Mouse (Mus musculus) stomach, postnatal 0 days (tissue): Measurements from ENCODE around the gene Bcat2. TPM values are rescaled to one million over a fixed set of nuclear protein-coding genes. Genes with fewer than 3 reads are reported as not detected.
A peak's percentile ranks its signal among the peaks of the same experiment; 100 is the strongest.

Experiments used
- ATAC-seq: fragments of 200-750 bp; cut with Nextera tagmentation; 2 replicates; pipeline ENCODE4 v1.8.0; 2017; ENCODE audit not compliant: low FRiP score, low TSS enrichment
- DNase-seq: peaks from one replicate; pipeline ENCODE4 v3.0.0-alpha.2; 2016; ENCODE audit warnings: low spot score
- H3K27ac ChIP-seq: fragments of 300-500 bp; sonication (generic); replicated peaks from 2 replicates; pipeline ENCODE4 v1.5.1; 2014; ENCODE audit warnings: mild to moderate bottlenecking, control low read depth
- H3K27me3 ChIP-seq: fragments of 300-500 bp; sonication (generic); 2 replicates; pipeline ENCODE4 v1.6.1; 2014; ENCODE audit warnings: low read length; ENCODE audit not compliant: control insufficient read depth, insufficient read depth
- H3K36me3 ChIP-seq: fragments of 300-500 bp; sonication (generic); 2 replicates; pipeline ENCODE4 v1.6.1; 2014; ENCODE audit warnings: low read length, mixed read lengths; ENCODE audit not compliant: control insufficient read depth, insufficient read depth
- H3K4me1 ChIP-seq: fragments of 300-500 bp; sonication (generic); replicated peaks from 2 replicates; pipeline ENCODE4 v1.6.1; 2014; ENCODE audit warnings: antibody characterized with exemption; ENCODE audit not compliant: control insufficient read depth, insufficient read depth
- H3K4me2 ChIP-seq: fragments of 300-500 bp; sonication (generic); replicated peaks from 2 replicates; pipeline ENCODE4 v1.6.1; 2014; ENCODE audit warnings: low read depth, mild to moderate bottlenecking, control low read depth, moderate library complexity
- H3K4me3 ChIP-seq: fragments of 300-500 bp; sonication (generic); 2 replicates; pipeline ENCODE4 v1.5.1; 2014; ENCODE audit warnings: low read depth, low read length, control low read depth
- H3K9ac ChIP-seq: fragments of 300-500 bp; sonication (generic); 2 replicates; pipeline ENCODE4 v1.6.1; 2014; ENCODE audit warnings: mild to moderate bottlenecking, low read length, control low read depth, mixed read lengths
- H3K9me3 ChIP-seq: fragments of 300-500 bp; sonication (generic); 2 replicates; pipeline ENCODE4 v1.6.1; 2016; ENCODE audit warnings: low read length; ENCODE audit not compliant: control insufficient read depth
- CTCF ChIP-seq: IDR thresholded peaks from 2 replicates; pipeline ENCODE4 v1.5.1; 2016; ENCODE audit warnings: antibody characterized with exemption, low read depth, mild to moderate bottlenecking, moderate library complexity
- EP300 ChIP-seq: optimal IDR thresholded peaks from 2 replicates; pipeline ENCODE3; 2016; ENCODE audit warnings: antibody characterized with exemption
- WGBS: fragments of 180-500 bp; shearing (Covaris S2); extraction: QIAGEN DNeasy Blood & Tissue Kit; methylation state at CpG from one replicate; pipeline ENCODE4 v1.1.7; 2014; 5-methylcytosine and 5-hydroxymethylcytosine counted together
- polyA plus RNA-seq: library from polyadenylated mRNA; unstranded; fragments of >200 nt; fragmentation: Nextera tagmentation; extraction: Ambion mirVana; gene quantifications from 2 replicates; pipeline ENCODE4 v1.2.1, GENCODE M21; 2015

Gene Bcat2
- polyA plus RNA-seq, 1 experiment from 2014 or later: 101 TPM

DNA sequence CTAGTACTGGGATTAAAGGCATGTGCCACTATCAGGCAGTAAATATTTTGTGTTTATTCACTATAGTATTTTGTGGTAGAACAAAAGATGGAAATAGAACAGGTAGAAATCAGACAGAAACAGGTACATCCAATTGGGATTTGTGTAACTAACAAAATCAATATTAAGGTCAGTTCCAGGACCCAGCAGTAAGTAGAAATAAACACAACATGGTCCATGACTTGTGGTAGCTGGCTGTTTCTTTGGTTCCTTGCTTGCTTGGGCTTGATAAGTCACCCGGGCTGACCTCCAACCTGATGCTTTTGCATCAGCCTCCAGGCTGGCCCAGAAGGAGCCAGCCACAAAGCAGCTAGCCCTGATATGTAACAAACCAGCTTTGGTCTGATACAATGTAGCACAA is 39.6 kb downstream of the Bcat2 start:
- TF ChIP-seq CTCF (no peak), EP300 (no peak)
- no peak overlapping the region for H3K9ac ChIP-seq
- no peak for DNase-seq
- H3K4me3 ChIP-seq: no peak overlapping the region
- H3K27ac ChIP-seq: no peak overlapping the region
- no peaks in the 10 kb centered on the region for H3K4me1 ChIP-seq
- 48% methylated on average over 1 of the region's 1 CpGs for WGBS
- no peak for ATAC-seq
- no peak overlapping the region for H3K4me2 ChIP-seq
- no peaks in the 10 kb centered on the region for H3K9me3 ChIP-seq
- H3K27me3 ChIP-seq: no peaks in the 10 kb centered on the region
- H3K36me3 ChIP-seq: no peaks in the 10 kb centered on the region

DNA sequence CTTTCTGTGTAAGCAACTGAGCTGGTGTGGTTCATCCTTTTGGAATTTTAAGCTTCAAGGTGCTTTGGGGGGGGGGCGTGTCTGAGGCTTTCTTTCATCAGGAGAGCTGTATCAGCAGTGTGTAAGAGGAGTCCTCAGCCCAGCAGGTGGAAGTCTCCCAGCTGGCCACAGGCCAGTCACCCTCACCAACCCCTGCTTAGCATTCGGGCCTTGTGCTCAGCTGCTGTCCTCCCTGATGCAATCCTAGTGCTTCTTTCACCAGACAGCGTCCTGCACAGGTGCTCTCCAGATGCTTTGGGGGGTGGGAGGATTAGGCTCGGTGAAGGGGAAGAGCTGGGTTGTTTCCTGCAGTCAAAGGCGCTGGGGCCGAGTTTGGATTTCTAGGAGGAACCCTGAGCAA is 46.3 kb downstream of the Bcat2 start:
- no peak for TF ChIP-seq CTCF
- WGBS: 44% methylated on average over 6 of the region's 6 CpGs
- DNase-seq: no peak
- no peak overlapping the region for H3K4me2 ChIP-seq
- 0 out of 2 replicates have a peak overlapping the region, but pooled peaks have one; percentile 58 for H3K27ac ChIP-seq
- no peaks in the 10 kb centered on the region for H3K9me3 ChIP-seq
- H3K27me3 ChIP-seq: no peaks in the 10 kb centered on the region
- H3K4me3 ChIP-seq: no peak overlapping the region
- no peaks in the 10 kb centered on the region for H3K4me1 ChIP-seq
- H3K9ac ChIP-seq: no peak overlapping the region
- no peaks in the 10 kb centered on the region for H3K36me3 ChIP-seq
- peak; percentile 35; the same call in 1 of the 2 replicates for ATAC-seq

DNA sequence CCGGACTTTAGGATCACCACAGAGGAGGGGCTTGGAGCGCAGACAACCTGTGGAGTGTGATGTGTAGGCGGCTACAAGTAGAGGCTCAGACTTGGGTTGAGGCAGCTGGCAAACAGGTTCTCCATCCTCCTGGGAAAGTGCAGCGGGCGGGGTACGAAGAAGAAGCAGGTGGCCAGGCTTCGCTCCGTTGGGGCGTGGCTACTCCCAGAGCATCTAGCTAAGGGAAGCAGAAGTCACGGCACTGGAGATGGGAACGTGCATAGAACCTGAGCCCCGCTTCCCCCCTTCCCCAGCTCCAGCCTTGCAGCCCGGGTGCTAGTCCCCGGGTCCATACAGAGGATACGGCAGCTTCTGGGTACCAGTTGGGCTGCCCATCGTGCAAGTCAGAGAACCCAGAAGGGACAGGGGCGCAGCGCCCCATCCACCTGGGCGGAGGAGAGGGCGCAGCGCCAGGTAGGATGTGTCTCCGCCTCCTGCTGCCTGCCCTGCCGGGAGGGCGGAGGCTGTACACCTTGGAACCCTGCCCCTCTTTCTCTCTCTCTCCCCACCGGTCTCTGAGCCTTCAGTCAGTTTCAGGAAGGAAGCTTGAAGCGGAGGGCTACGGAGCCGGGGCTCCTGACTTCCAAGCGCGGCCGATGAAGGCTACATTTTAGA is 47.2 kb downstream of the Bcat2 start, which contains the start of gene Fut1:
TSS of gene Fut1 (plus strand) at position 248 of the 654 bp plus-strand sequence.
- H3K36me3 ChIP-seq: no peaks in the 10 kb centered on the region
- H3K9ac ChIP-seq: peak within 1 kb of the TSS; percentile 31; the same call in 1 of the 2 replicates
- no peaks in the 10 kb centered on the region for H3K27me3 ChIP-seq
- WGBS: 5% methylated on average over 29 of the region's 31 CpGs
- peak within 1 kb of the TSS; percentile 8; the same call in 1 of the 2 replicates for H3K4me3 ChIP-seq
- ATAC-seq (peak; percentile 53), DNase-seq (peak; percentile 63)
- no peaks in the 10 kb centered on the region for H3K4me1 ChIP-seq
- H3K4me2 ChIP-seq: peak within 1 kb of the TSS; percentile 44
- TF ChIP-seq EP300: no peak
- TF ChIP-seq CTCF: no peak
- peak within 1 kb of the TSS; percentile 71 for H3K27ac ChIP-seq
- H3K9me3 ChIP-seq: no peaks in the 10 kb centered on the region

DNA sequence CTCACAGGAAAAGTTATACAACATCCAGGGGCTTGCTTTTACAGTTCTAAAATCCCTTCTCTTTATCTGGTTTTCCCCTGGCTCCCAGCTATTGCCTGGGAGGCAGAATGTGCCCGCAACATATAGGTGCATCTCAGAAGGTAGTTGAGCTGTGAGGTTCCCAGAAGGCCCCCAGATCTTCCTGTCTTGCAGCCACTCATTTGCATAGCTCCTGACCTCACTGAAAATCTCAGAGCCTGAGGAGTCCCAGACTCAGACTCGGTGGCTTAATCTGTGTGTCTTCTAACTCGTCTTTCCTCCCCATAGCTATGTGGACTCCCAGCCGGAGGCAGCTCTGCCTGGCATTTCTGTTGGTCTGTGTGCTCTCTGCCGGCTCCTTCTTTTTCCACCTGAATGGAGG is 48.4 kb downstream of the Bcat2 start:
- Histone ChIP-seq H3K36me3 (no peaks in the 10 kb centered on the region), H3K27me3 (no peaks in the 10 kb centered on the region), H3K9me3 (no peaks in the 10 kb centered on the region), H3K4me1 (no peaks in the 10 kb centered on the region), H3K4me2 (no peak overlapping the region), H3K4me3 (no peak overlapping the region), H3K9ac (no peak overlapping the region), H3K27ac (no peak overlapping the region)
- TF ChIP-seq CTCF: no peak
- no peak for TF ChIP-seq EP300
- DNase-seq (no peak), ATAC-seq (no peak)
- 86% methylated on average over 5 of the region's 5 CpGs for WGBS

DNA sequence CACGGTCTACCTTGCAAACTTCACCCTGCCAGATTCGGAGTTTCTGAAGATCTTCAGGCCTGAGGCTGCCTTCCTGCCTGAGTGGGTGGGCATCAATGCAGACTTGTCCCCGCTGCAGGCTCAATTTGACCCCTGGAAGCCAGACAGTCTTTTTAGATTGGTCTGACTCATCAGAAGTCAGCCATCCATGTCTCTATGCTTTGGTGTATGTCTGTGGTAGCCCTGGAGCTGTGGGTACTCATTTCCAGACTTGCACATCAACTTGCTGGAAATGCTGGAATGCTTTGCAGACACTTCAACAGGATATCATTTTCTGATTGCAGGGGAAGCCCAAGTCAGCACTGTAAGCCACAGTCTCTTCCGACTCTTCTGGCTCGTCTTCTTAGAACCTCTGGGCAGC is 49.6 kb downstream of the Bcat2 start:
- DNase-seq (no peak), ATAC-seq (no peak)
- Histone ChIP-seq H3K9me3 (no peaks in the 10 kb centered on the region), H3K27ac (no peak overlapping the region), H3K27me3 (no peaks in the 10 kb centered on the region), H3K9ac (no peak overlapping the region), H3K4me1 (no peaks in the 10 kb centered on the region), H3K4me2 (no peak overlapping the region), H3K36me3 (no peaks in the 10 kb centered on the region), H3K4me3 (no peak overlapping the region)
- no peak for TF ChIP-seq CTCF
- TF ChIP-seq EP300: no peak
- 86% methylated on average over 5 of the region's 5 CpGs for WGBS

DNA sequence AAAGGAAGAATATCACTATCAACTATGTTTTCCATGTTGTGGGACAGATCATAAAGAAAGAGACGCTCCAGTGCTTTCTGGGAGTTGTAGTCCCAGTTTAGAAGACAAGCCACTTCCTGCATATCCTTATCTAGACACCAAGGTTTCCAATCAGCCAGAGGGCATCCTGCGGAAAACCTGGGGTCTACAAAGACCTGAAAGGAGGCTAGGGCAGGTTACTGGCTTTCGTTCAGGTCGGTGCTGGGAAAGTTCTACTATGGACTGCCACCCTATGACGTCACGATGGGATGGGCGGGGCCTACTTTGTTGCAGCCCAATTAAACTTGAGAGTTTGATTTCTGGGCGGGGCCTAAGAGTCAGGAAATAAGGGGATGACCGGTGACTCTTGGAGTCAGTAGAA is 51.5 kb downstream of the Bcat2 start, which contains the start of gene Izumo1:
TSS of gene Izumo1 (plus strand) at position 369 of the 400 bp plus-strand sequence.
- 38% methylated on average over 9 of the region's 9 CpGs for WGBS
- no peaks in the 10 kb centered on the region for H3K9me3 ChIP-seq
- no peak for TF ChIP-seq CTCF
- TF ChIP-seq EP300: no peak
- H3K27me3 ChIP-seq: no peaks in the 10 kb centered on the region
- no peak within 1 kb of the TSS for H3K4me3 ChIP-seq
- H3K4me1 ChIP-seq: no peaks in the 10 kb centered on the region
- H3K9ac ChIP-seq: no peak within 1 kb of the TSS
- DNase-seq (peak; percentile 69), ATAC-seq (no peak; the same call in 1 of the 2 replicates)
- H3K36me3 ChIP-seq: no peaks in the 10 kb centered on the region
- H3K4me2 ChIP-seq: no peak within 1 kb of the TSS
- H3K27ac ChIP-seq: no peak within 1 kb of the TSS
